Mouse (Mus musculus) R1 (cell line): Measurements from ENCODE around the gene Cyth1.
A peak's percentile ranks its signal among the peaks of the same experiment; 100 is the strongest.

Experiments used
- DNase-seq: peaks from one replicate; pipeline ENCODE4 v3.0.0-alpha.2; 2018; ENCODE audit warnings: low read depth, low spot score

Gene Cyth1

DNA sequence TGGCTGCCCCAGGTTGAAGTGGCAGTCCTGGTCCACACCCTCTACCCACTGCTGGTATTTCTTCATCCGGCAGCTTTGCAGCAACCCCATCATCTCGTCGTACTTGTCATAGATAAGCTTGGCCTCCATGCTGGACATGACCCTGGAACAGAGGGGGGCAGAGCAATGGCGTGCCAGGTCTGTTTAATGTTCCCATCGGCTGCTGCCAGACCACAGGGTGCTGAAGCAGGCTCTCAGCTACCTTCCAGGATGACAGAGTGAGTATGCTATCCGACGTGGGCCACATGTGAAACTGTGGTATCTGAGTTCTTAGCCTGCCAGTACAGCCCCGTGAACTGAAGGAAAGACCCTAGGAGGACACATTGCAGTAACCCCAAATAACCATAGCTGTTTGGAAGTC is 129.6 kb downstream of the Cyth1 start:
- no peak for DNase-seq

GRCm38 (mm10) chr11:118114581-118115110 is 133.7 kb downstream of the Cyth1 start:
- DNase-seq = no peak

- DNase-seq = no peak
Measured at GRCm38 (mm10) chr11:118113516-118114205, 134.7 kb downstream of the Cyth1 start.

- peak; percentile 89 for DNase-seq
Measured at GRCm38 (mm10) chr11:118104001-118104400, 144.4 kb downstream of the Cyth1 start.

DNA sequence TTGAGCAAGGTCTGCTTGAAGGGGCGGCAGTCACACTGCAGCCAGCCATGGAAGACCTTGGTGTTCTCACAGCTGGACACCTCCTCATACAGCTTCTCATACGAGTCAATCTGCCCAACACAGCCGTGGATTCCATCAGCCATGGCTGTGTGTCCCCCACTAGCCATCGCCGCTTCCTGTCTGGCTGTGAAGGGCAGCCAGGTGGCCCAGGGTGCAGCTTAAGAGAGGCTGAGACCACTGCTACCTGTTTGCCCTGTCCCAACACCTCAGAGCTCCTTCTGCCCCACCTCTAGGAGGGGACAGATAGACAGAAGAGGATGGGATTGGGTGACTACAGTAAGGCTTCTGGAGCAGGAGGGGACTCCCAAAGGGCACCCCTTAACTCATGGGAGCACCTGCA is 145.0 kb downstream of the Cyth1 start:
- DNase-seq = no peak

DNA sequence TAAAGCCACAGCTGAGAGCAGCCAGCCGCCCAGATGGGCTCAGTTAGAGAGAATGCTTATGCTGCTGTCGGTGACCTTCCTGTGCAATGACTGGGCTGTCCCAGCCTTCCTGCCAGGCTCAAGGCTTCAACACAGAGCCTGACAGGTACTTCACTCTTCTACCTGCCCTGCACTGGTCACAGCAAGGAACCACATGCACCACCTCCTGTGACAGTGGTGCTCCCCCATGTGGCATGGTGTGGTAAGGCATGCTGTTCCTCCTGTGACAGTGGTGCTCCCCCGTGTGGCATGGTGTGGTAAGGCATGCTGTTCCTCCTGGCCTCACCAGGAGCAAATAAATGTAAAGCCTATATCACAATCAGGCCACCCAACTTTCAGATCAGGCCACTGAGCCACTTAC is 145.6 kb downstream of the Cyth1 start:
- peak; percentile 89 for DNase-seq

DNA sequence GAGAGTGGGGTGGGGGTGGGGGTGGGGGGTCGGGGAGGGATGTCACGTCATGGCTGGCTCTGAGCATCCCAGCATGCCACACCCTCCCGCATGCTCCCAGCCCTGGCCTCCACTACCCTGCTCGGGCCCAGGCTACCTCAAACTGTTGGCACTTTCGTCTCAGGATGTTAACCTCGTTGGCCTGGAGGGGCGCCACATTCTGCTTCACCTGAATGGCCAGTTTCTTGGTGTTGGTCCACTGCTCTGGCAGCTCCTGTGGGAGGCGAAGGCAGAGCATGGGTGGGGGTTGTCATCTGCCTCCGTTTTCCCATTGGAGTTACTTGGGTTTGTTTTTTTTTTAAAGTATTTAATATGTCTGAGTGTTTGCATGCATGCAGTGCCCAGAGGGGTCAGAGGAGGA is 147.3 kb downstream of the Cyth1 start:
- DNase-seq = no peak

GRCm38 (mm10) chr11:118096736-118097135 is 151.7 kb downstream of the Cyth1 start:
- DNase-seq = peak; percentile 40

- DNase-seq = no peak
Measured at GRCm38 (mm10) chr11:118095004-118095403, 153.4 kb downstream of the Cyth1 start.

GRCm38 (mm10) chr11:118091002-118091670 is 157.3 kb downstream of the Cyth1 start:
- DNase-seq = peak; percentile 83

DNA sequence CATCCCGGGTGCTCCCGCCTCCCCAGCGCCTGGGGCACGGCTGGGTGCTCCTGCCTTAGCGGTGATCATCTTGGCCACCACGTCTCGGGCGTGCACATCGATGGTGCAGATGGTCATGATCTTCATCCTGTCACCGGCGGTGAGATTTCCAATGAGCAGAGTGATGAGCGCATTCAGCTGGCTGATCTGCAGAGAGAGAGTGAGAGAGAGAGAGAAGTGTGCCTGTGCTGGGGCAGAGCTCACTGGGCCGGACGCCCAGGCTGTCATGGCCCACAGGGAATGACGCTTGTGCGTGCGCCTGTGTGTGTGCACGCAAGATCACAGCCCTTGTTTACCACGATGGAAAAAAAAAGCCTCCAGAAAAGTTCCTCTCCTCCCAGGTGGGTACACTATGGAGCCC is 159.5 kb downstream of the Cyth1 start:
- no peak for DNase-seq

DNA sequence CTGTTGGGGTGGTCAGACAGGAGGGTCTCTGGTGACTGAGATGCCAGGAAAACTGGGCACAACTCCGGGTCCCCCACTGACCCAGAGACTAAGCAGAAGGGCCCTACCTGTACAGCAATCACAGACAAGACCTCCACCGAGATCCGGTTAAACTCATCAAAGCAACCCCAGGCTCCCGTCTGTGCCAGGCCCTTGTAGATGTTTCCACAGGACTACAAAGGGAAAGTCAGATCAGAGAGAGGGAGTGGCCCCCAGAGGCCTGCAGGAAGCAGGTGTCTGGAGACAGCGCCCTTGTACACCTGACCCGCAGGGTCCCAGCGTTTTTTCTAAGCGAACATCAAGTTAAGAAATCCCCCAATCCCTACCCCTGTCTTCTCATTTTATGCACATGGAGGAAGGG is 162.4 kb downstream of the Cyth1 start:
- no peak for DNase-seq

GRCm38 (mm10) chr11:118085176-118085575 is 163.2 kb downstream of the Cyth1 start:
- DNase-seq = no peak

DNA sequence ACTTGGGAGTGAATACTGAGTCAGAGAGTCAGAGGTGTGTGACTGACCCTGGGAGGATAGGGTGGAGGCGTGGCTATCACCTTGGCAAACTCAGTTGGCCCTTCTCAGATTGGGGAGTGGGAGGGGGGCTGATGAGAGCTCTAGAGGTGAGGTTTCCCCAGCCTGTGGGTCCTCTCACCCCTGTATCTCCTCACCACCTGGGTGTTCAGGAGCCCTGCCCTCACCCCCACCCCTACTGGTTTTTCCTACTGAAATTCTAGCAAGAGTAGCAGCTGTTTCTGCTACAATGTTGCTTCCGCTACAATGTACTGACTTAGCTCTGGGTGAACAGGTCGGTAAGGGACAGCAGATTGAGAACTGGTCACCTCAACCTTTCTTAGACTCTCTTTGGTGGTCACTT is 164.1 kb downstream of the Cyth1 start:
- no peak for DNase-seq

- DNase-seq = peak; percentile 71
Measured at GRCm38 (mm10) chr11:118083811-118084210, 164.6 kb downstream of the Cyth1 start.

DNA sequence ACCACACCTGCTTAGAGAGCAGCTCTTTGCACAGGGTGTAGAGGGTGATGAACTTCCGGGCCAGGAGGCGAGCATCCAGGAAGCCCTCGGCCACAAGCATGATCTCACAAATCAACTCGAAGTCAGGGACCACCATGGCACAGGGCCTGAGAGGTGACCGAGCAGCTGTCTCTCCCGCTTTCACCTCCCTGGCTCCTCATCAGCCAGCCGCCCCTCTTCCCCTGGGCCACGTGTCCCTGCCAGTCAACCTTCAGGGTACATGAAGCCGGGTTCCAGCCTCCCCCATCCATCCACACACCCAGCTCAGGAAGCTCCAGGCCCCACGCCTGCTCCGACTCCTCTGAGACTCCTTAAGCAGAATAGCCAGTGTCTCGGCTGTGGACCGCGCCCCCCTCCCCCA is 166.1 kb downstream of the Cyth1 start:
- DNase-seq = no peak
